Mouse (Mus musculus) gonadal fat pad, adult 2 months (tissue): ENCODE measurements around the gene Mindy1. TPM values are rescaled to one million over a fixed set of nuclear protein-coding genes. Genes with fewer than 3 reads are reported as not detected.
A peak's percentile ranks its signal among the peaks of the same experiment; 100 is the strongest.

ENCODE experiments used
- DNase-seq: peaks from one replicate; pipeline ENCODE4 v3.0.0-alpha.2; 2012; ENCODE audit warnings: low read depth
- polyA plus RNA-seq: library from polyadenylated mRNA; depleted of rRNA; stranded (reverse); fragments of >200 nt; gene quantifications from 2 replicates; pipeline ENCODE4 v1.2.3, GENCODE M21; 2012

Mindy1 gene
- polyA plus RNA-seq, 1 experiment: 111 TPM

GRCm38 (mm10) chr3:95267855-95268254, 13.3 kb upstream of the Mindy1 start:
- DNase-seq: no peak

- no peak for DNase-seq
Measured at GRCm38 (mm10) chr3:95269789-95270188, 11.4 kb upstream of the Mindy1 start.

- DNase-seq: no peak
Measured at GRCm38 (mm10) chr3:95270766-95271364, 10.3 kb upstream of the Mindy1 start.

GRCm38 (mm10) chr3:95273471-95273870, 7.7 kb upstream of the Mindy1 start:
- no peak for DNase-seq

- no peak for DNase-seq
Measured at GRCm38 (mm10) chr3:95274453-95274852, 6.7 kb upstream of the Mindy1 start.

- no peak for DNase-seq
Measured at GRCm38 (mm10) chr3:95275161-95275560, 6.0 kb upstream of the Mindy1 start.

GRCm38 (mm10) chr3:95276428-95276934, 4.7 kb upstream of the Mindy1 start:
- DNase-seq: no peak

GRCm38 (mm10) chr3:95277149-95277551, 4.0 kb upstream of the Mindy1 start:
- DNase-seq: no peak

- no peak for DNase-seq
Measured at GRCm38 (mm10) chr3:95280747-95281146, 398 bp upstream of the Mindy1 start.

GRCm38 (mm10) chr3:95282381-95282864, 1.3 kb downstream of the Mindy1 start:
- peak; percentile 89 for DNase-seq

- no peak for DNase-seq
Measured at GRCm38 (mm10) chr3:95282865-95283588, 1.9 kb downstream of the Mindy1 start.

- no peak for DNase-seq
Measured at GRCm38 (mm10) chr3:95283589-95283941, 2.4 kb downstream of the Mindy1 start.

GRCm38 (mm10) chr3:95284062-95284461, 2.9 kb downstream of the Mindy1 start:
- no peak for DNase-seq

- DNase-seq: no peak
Measured at GRCm38 (mm10) chr3:95284501-95285281, 3.5 kb downstream of the Mindy1 start.

GRCm38 (mm10) chr3:95285390-95285789, 4.2 kb downstream of the Mindy1 start:
- no peak for DNase-seq

- DNase-seq: no peak
Measured at GRCm38 (mm10) chr3:95286011-95286410, 4.9 kb downstream of the Mindy1 start.

GRCm38 (mm10) chr3:95286510-95286909, 5.4 kb downstream of the Mindy1 start:
- no peak for DNase-seq

- DNase-seq: no peak
Measured at GRCm38 (mm10) chr3:95287541-95287940, 6.4 kb downstream of the Mindy1 start.

GRCm38 (mm10) chr3:95289419-95289818, 8.3 kb downstream of the Mindy1 start:
- no peak for DNase-seq

GRCm38 (mm10) chr3:95290156-95290555, 9.0 kb downstream of the Mindy1 start:
- DNase-seq: no peak

GRCm38 (mm10) chr3:95291041-95291440, 9.9 kb downstream of the Mindy1 start:
- no peak for DNase-seq

GRCm38 (mm10) chr3:95292899-95293298, 11.8 kb downstream of the Mindy1 start:
- no peak for DNase-seq
